Mouse (Mus musculus) midbrain, embryonic 11.5 days (tissue): ENCODE measurements around the gene Gm3182. TPM values are rescaled to one million over a fixed set of nuclear protein-coding genes. Genes with fewer than 3 reads are reported as not detected.
A peak's percentile ranks its signal among the peaks of the same experiment; 100 is the strongest.
"Not testable (repeated sequence)": the region's sequence is repeated elsewhere in the genome, so short reads cannot be mapped to it uniquely, and the experiment has no call there.

Experiments used
- ATAC-seq: fragments of 200-750 bp; cut with Nextera tagmentation; 2 replicates; pipeline ENCODE4 v1.8.0; 2017; ENCODE audit warnings: moderate TSS enrichment, moderate library complexity; ENCODE audit not compliant: low FRiP score
- DNase-seq: peaks from one replicate; pipeline ENCODE4 v3.0.0; 2015; ENCODE audit warnings: low spot score; ENCODE audit errors: missing footprints
- H3K27ac ChIP-seq: fragments of 300-500 bp; sonication (generic); 2 replicates; pipeline ENCODE4 v1.5.1; 2014; ENCODE audit warnings: low read depth, low read length
- H3K27me3 ChIP-seq: fragments of 300-500 bp; sonication (generic); 2 replicates; pipeline ENCODE4 v1.6.1; 2014; ENCODE audit warnings: mild to moderate bottlenecking, low read length, moderate library complexity, mixed read lengths; ENCODE audit not compliant: control insufficient read depth, insufficient read depth
- H3K36me3 ChIP-seq: fragments of 300-500 bp; sonication (generic); 2 replicates; pipeline ENCODE4 v1.6.1; 2014; ENCODE audit warnings: mild to moderate bottlenecking, low read length, moderate library complexity, mixed read lengths; ENCODE audit not compliant: control insufficient read depth, insufficient read depth
- H3K4me1 ChIP-seq: fragments of 300-500 bp; sonication (generic); 2 replicates; pipeline ENCODE4 v1.6.1; 2014; ENCODE audit warnings: low read length; ENCODE audit not compliant: control insufficient read depth, insufficient read depth
- H3K4me2 ChIP-seq: fragments of 300-500 bp; sonication (generic); 2 replicates; pipeline ENCODE4 v1.6.1; 2014; ENCODE audit warnings: mild to moderate bottlenecking, moderate library complexity
- H3K4me3 ChIP-seq: fragments of 300-500 bp; sonication (generic); 2 replicates; pipeline ENCODE4 v1.5.1; 2014; ENCODE audit warnings: low read depth, low read length
- H3K9ac ChIP-seq: fragments of 300-500 bp; sonication (generic); 2 replicates; pipeline ENCODE4 v1.6.1; 2014; ENCODE audit warnings: low read length
- H3K9me3 ChIP-seq: fragments of 300-500 bp; sonication (generic); 2 replicates; pipeline ENCODE4 v1.6.1; 2016; ENCODE audit warnings: low read length; ENCODE audit not compliant: control insufficient read depth
- WGBS: fragments of 180-500 bp; shearing (Covaris S2); extraction: QIAGEN DNeasy Blood & Tissue Kit; methylation state at CpG from one replicate; pipeline ENCODE4 v1.1.7; 2014; 5-methylcytosine and 5-hydroxymethylcytosine counted together
- polyA plus RNA-seq: library from polyadenylated mRNA; unstranded; fragments of >200 nt; fragmentation: Nextera tagmentation; extraction: Ambion mirVana; gene quantifications from 2 replicates; pipeline ENCODE4 v1.2.1, GENCODE M21; 2014

Gene Gm3182
- polyA plus RNA-seq, result not detected in 2 replicates

DNA sequence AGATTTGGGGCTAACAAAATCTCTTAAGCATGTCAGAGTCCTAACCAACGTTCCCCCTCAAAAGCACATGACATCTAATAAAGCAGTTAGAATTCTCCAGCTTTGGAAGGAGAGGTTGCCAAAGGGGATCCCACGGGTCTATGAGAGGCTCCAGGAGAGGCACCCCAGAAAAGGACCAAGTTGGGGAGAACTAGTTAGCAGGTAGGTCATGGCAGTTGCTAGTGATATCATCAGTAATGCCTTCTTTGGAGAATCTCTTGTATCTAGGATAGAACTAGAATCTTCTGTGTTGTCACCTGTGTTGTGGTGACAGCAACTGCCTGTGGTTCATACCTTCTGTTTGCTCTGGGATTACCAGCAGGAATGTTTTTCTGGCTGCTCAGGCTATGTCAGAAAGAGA is at the start of gene Gm3182:
TSS of gene Gm3182 (plus strand) at position 301 of the 400 bp plus-strand sequence.
- not testable (repeated sequence) for DNase-seq
- 60% methylated on average over 1 of the region's 2 CpGs for WGBS

DNA sequence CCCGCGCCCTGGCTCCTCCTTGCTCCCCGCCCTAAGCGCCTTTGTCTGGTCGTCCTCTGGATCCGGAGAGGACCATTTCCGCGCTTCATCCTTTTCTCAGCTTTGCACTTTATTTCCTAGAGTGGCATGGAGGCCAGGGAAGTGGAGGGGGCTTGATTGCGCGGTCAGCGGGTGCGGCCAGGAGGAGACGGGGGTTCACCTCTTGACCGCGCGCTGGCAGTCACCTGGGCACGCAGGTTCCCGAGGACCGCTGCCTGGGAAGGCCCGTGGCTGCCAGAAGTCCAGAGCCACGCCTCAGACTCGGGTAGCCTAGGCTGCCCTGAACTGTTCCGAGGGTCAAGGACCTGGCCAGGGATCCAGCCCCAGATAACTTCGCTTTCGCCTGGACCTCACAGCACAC is 17.9 kb downstream of the Gm3182 start:
- peak; percentile 77 for DNase-seq
- peak overlapping the region; percentile 27 for H3K4me3 ChIP-seq
- peak overlapping the region; percentile 40 for H3K4me2 ChIP-seq
- not testable (repeated sequence) for H3K9me3 ChIP-seq, H3K4me1 ChIP-seq, ATAC-seq, H3K36me3 ChIP-seq, H3K27ac ChIP-seq, H3K9ac ChIP-seq, H3K27me3 ChIP-seq
- 3% methylated on average over 15 of the region's 25 CpGs for WGBS

More for the DNA sequence above, at the start of gene Gm3182:
- not testable (repeated sequence) for H3K9me3 ChIP-seq, H3K9ac ChIP-seq, H3K4me3 ChIP-seq, H3K4me1 ChIP-seq, H3K27ac ChIP-seq, H3K27me3 ChIP-seq, H3K36me3 ChIP-seq, ATAC-seq, H3K4me2 ChIP-seq

Other genes starting within 250 kb of the Gm3182 start
- gene Gm3138, start 232.1 kb upstream of the Gm3182 start, polyA plus RNA-seq, result not detected in 2 replicates
- not detected in 2 replicates for gene Gm3149, start 164.5 kb upstream of the Gm3182 start, polyA plus RNA-seq
- 0.77 and 1.0 TPM in 2 replicates for gene 2610042L04Rik, start 147.0 kb upstream of the Gm3182 start, polyA plus RNA-seq
- not detected in 2 replicates for gene Gm3159, start 84.2 kb upstream of the Gm3182 start, polyA plus RNA-seq
- gene Gm3164, start 66.3 kb upstream of the Gm3182 start, polyA plus RNA-seq, result 0.56 and 0.90 TPM in 2 replicates
- gene Gm3173, start 50.8 kb upstream of the Gm3182 start, polyA plus RNA-seq, result not detected in 2 replicates
- not detected in 2 replicates for gene Gm3047, start 73.7 kb downstream of the Gm3182 start, polyA plus RNA-seq
- not detected in 2 replicates for gene Gm8159, start 150.6 kb downstream of the Gm3182 start, polyA plus RNA-seq
- gene Gm3239, start 182.4 kb downstream of the Gm3182 start, polyA plus RNA-seq, result not detected in 2 replicates
- not detected in 2 replicates for gene Gm7876, start 227.5 kb downstream of the Gm3182 start, polyA plus RNA-seq
- 0.14 and 0.55 TPM in 2 replicates for gene Gm3252, start 245.0 kb downstream of the Gm3182 start, polyA plus RNA-seq